Mouse (Mus musculus) liver, embryonic 12.5 days (tissue): ENCODE results near the gene Pole3. TPM values are rescaled to one million over a fixed set of nuclear protein-coding genes. Genes with fewer than 3 reads are reported as not detected.

Experiments
- ATAC-seq: fragments of 200-750 bp; cut with Nextera tagmentation; 2 replicates; pipeline ENCODE4 v1.8.0; 2017; ENCODE audit warnings: moderate number of reproducible peaks, mild to moderate bottlenecking, moderate library complexity
- H3K27ac ChIP-seq: fragments of 300-500 bp; sonication (generic); 2 replicates; pipeline ENCODE4 v1.5.1; 2016; ENCODE audit warnings: mild to moderate bottlenecking
- H3K27me3 ChIP-seq: fragments of 300-500 bp; sonication (generic); replicated peaks from 2 replicates; pipeline ENCODE4 v1.6.1; 2016; ENCODE audit warnings: mild to moderate bottlenecking, moderate library complexity
- H3K36me3 ChIP-seq: fragments of 300-500 bp; sonication (generic); 2 replicates; pipeline ENCODE4 v1.6.1; 2016; ENCODE audit warnings: mild to moderate bottlenecking, moderate library complexity
- H3K4me1 ChIP-seq: fragments of 300-500 bp; sonication (generic); 2 replicates; pipeline ENCODE4 v1.6.1; 2016
- H3K4me2 ChIP-seq: fragments of 300-500 bp; sonication (generic); 2 replicates; pipeline ENCODE4 v1.6.1; 2016; ENCODE audit warnings: mild to moderate bottlenecking, moderate library complexity
- H3K4me3 ChIP-seq: fragments of 300-500 bp; sonication (generic); 2 replicates; pipeline ENCODE4 v1.5.1; 2016; ENCODE audit warnings: mild to moderate bottlenecking, moderate library complexity
- H3K9ac ChIP-seq: fragments of 300-500 bp; sonication (generic); 2 replicates; pipeline ENCODE4 v1.6.1; 2016; ENCODE audit warnings: mild to moderate bottlenecking, moderate library complexity
- H3K9me3 ChIP-seq: fragments of 300-500 bp; sonication (generic); replicated peaks from 2 replicates; pipeline ENCODE4 v1.6.1; 2016; ENCODE audit warnings: mild to moderate bottlenecking, moderate library complexity
- WGBS: fragments of 180-500 bp; shearing (Covaris S2); methylation state at CpG from one replicate; pipeline ENCODE4 v1.1.7; 2016; ENCODE audit not compliant: insufficient replicate concordance; 5-methylcytosine and 5-hydroxymethylcytosine counted together
- polyA plus RNA-seq: library from polyadenylated mRNA; unstranded; fragments of >200 nt; fragmentation: Nextera tagmentation; extraction: Ambion mirVana; gene quantifications from 2 replicates; pipeline ENCODE4 v1.2.1, GENCODE M21; 2016

Gene Pole3
- polyA plus RNA-seq, 1 experiment from 2014 or later = 84.1 TPM

- Histone ChIP-seq H3K9me3 (no peaks in the 10 kb centered on the region), H3K4me3 (no peak overlapping the region), H3K27ac (no peak overlapping the region), H3K27me3 (no peaks in the 10 kb centered on the region), H3K9ac (no peak overlapping the region), H3K4me2 (no peak overlapping the region), H3K36me3 (no peaks in the 10 kb centered on the region), H3K4me1 (no peaks in the 10 kb centered on the region)
- ATAC-seq = no peak
Measured at GRCm38 (mm10) chr4:62544801-62545200, 19.9 kb upstream of the Pole3 start.

DNA sequence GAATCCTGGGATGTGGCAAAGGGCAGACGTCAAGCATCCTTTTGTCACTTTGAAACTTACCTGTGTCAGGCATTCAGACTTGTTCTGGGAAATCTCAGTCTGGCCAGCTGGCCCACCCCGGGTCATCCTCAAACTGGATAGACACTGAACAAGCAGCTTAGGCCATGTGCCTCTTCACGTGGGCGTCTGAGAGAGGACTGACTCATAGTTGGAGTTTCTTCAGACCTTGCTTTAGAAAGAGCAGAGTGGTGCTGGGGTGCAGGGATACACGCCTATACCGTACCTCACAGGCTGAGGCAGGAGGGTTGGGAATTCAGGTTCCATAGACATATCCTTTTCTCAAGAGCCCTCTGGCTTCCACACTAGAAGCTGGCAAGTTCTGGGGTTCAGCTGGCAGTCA is 18.9 kb upstream of the Pole3 start:
- no peak overlapping the region for H3K9ac ChIP-seq
- H3K27ac ChIP-seq = no peak overlapping the region
- no peaks in the 10 kb centered on the region for H3K9me3 ChIP-seq
- no peaks in the 10 kb centered on the region for H3K36me3 ChIP-seq
- no peak overlapping the region for H3K4me2 ChIP-seq
- ATAC-seq = no peak
- no peaks in the 10 kb centered on the region for H3K27me3 ChIP-seq
- 69% methylated on average over 6 of the region's 6 CpGs for WGBS
- H3K4me3 ChIP-seq = no peak overlapping the region
- no peaks in the 10 kb centered on the region for H3K4me1 ChIP-seq

DNA sequence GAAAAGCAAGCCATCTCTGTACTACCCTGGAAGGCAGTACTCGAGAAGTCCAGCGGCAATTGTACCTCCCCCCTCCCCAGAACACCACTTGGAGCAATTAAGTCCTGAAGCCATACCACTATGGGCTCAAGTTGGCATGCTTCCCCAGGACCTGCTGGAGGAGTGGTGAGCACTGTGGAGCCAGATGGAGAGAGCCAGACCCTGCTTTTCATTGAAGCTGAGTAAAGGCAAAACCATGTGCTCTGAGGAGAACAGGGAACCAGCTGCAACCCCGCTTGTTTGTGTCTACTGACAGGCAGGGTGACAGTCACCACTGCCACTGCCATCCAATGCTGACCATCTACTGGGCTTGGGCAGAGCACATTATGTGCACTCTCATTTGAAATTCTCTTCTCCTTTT is 16.9 kb upstream of the Pole3 start:
- no peak overlapping the region for H3K4me2 ChIP-seq
- no peaks in the 10 kb centered on the region for H3K4me1 ChIP-seq
- no peak for ATAC-seq
- H3K27ac ChIP-seq = no peak overlapping the region
- WGBS = 71% methylated on average over 3 of the region's 3 CpGs
- no peak overlapping the region for H3K9ac ChIP-seq
- no peaks in the 10 kb centered on the region for H3K36me3 ChIP-seq
- H3K4me3 ChIP-seq = no peak overlapping the region
- H3K27me3 ChIP-seq = no peaks in the 10 kb centered on the region
- H3K9me3 ChIP-seq = no peaks in the 10 kb centered on the region

DNA sequence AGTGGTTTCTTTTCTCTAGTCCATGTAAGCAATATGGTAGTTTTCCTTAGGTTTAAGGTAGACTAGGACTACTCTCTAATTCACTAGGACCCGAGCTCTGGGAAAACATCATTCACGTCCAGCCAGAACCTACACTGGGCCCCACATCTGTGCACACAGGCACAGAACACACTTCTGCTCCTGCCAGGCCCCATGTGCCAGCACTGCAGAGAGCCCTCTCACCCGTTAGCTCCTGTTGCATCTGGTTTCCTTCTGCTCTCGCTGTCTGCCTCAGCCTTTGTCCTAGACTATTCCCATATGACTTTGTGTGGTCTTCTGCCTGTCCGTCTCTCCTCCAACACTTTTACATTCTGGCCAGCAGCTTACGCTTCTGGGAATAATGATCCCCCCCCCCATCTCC is 8.9 kb upstream of the Pole3 start:
- no peak overlapping the region for H3K4me3 ChIP-seq
- no peak overlapping the region for H3K4me2 ChIP-seq
- ATAC-seq = no peak
- H3K27ac ChIP-seq = no peak overlapping the region
- no peak overlapping the region for H3K9ac ChIP-seq
- 72% methylated on average over 6 of the region's 6 CpGs for WGBS
- H3K27me3 ChIP-seq = no peaks in the 10 kb centered on the region; the same call in 1 of the 2 replicates
- peaks cover 15% of the 10 kb centered on the region for H3K4me1 ChIP-seq
- no peaks in the 10 kb centered on the region for H3K9me3 ChIP-seq
- no peaks in the 10 kb centered on the region for H3K36me3 ChIP-seq

- H3K4me2 ChIP-seq = no peak overlapping the region
- H3K4me3 ChIP-seq = no peak overlapping the region
- no peaks in the 10 kb centered on the region; the same call in 1 of the 2 replicates for H3K27me3 ChIP-seq
- no peak overlapping the region for H3K9ac ChIP-seq
- no peak overlapping the region for H3K27ac ChIP-seq
- peaks cover 14% of the 10 kb centered on the region for H3K36me3 ChIP-seq
- no peak for ATAC-seq
- H3K9me3 ChIP-seq = no peaks in the 10 kb centered on the region
- peaks cover 43% of the 10 kb centered on the region for H3K4me1 ChIP-seq
- WGBS = 58% methylated on average over 4 of the region's 4 CpGs
Measured at GRCm38 (mm10) chr4:62527655-62528054, 2.8 kb upstream of the Pole3 start.

DNA sequence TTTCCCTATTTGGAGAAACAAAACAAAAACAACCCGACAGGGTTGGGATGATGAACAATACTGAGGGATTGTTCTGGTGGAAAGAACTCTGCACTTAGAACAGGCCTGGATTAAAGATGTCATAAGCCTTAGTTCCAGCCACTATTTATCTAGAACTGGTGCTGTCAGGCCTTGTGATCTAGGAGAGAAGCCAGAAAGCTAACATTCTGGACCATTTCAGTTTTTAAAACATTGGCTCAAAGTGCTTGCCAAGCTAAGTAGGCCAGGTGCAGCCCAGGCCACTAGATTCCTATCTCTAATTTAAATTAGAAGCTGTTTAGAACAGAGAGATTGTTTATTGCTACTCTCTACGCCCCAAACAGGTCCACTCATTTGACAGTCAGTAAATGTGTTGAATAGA is 1.4 kb upstream of the Pole3 start:
- peaks cover 21% of the 10 kb centered on the region for H3K36me3 ChIP-seq
- H3K4me2 ChIP-seq = no peak overlapping the region
- no peak overlapping the region for H3K27ac ChIP-seq
- peaks cover 52% of the 10 kb centered on the region for H3K4me1 ChIP-seq
- H3K27me3 ChIP-seq = no peaks in the 10 kb centered on the region; the same call in 1 of the 2 replicates
- no peak for ATAC-seq
- no peaks in the 10 kb centered on the region for H3K9me3 ChIP-seq
- H3K4me3 ChIP-seq = no peak overlapping the region
- no peak overlapping the region for H3K9ac ChIP-seq
- WGBS = 40% methylated on average over 2 of the region's 2 CpGs

DNA sequence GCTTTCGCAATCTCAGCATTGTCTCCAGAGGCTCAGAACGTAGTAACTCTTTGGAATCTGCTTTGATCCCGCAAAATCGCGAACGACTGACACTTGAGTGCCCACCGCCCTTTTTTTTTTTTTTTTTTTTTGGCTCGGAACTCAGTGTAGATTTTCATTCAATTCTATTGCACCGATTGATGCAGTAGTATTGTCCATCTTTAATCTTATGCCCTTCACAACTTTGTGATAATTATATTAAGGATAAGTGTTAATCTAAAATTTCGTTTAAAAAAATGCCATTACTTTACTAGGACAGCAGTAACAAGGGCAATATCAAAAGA is 582 bp upstream of the Pole3 start:
- ATAC-seq = no peak
- Histone ChIP-seq H3K27me3 (no peaks in the 10 kb centered on the region; the same call in 1 of the 2 replicates), H3K9ac (no peak overlapping the region), H3K27ac (no peak overlapping the region; the same call in 1 of the 2 replicates), H3K9me3 (no peaks in the 10 kb centered on the region), H3K36me3 (peaks cover 21% of the 10 kb centered on the region), H3K4me2 (peak overlapping the region; percentile 80), H3K4me1 (peaks cover 51% of the 10 kb centered on the region), H3K4me3 (peak overlapping the region; percentile 96)
- WGBS = 2% methylated on average over 10 of the region's 10 CpGs

DNA sequence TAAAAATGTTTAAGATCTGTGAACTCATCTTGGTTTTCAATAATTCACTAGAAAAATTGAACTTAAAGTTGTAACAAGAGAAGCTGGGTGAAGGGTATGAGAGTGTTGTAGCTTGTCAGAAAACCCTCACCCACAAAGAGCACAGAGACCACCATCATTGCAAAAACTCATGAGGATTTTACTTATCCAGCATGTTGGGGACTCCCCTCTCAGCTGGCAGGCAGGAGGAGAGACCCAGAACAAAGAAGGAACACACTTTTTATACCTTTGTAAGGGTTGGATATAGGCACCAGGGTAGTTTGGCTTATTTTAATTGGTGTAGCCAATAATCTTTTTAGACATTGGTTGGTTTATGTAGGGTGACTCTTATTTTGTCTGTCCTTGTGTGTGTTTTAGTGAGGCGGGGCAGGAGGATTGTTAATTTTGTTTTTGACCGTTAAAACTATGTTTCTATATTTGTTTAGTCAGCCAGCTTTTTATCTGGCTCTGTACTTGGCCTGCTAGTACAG is 3.9 kb downstream of the Pole3 start:
- WGBS = 65% methylated on average over 2 of the region's 2 CpGs
- Histone ChIP-seq H3K4me3 (peak overlapping the region; percentile 74), H3K27me3 (no peaks in the 10 kb centered on the region), H3K4me1 (peaks cover 78% of the 10 kb centered on the region), H3K9me3 (no peaks in the 10 kb centered on the region), H3K4me2 (peak overlapping the region; percentile 89), H3K27ac (peak overlapping the region; percentile 99), H3K36me3 (peaks cover 22% of the 10 kb centered on the region), H3K9ac (peak overlapping the region; percentile 94)
- ATAC-seq = no peak

- peak; percentile 65 for ATAC-seq
- Histone ChIP-seq H3K9me3 (no peaks in the 10 kb centered on the region), H3K9ac (peak within 1 kb of the TSS; percentile 94), H3K4me2 (peak within 1 kb of the TSS; percentile 89), H3K36me3 (peaks cover 33% of the 10 kb centered on the region), H3K4me3 (peak within 1 kb of the TSS; percentile 74), H3K27ac (peak within 1 kb of the TSS; percentile 99), H3K27me3 (no peaks in the 10 kb centered on the region), H3K4me1 (peaks cover 84% of the 10 kb centered on the region)
- WGBS = under 1% methylated on average over 37 of the region's 37 CpGs
Measured at GRCm38 (mm10) chr4:62519849-62520233, 5.0 kb downstream of the Pole3 start, which contains the start of gene Alad. TSS of gene Alad (minus strand) at chr4:62519918.

- Histone ChIP-seq H3K4me2 (peak overlapping the region; percentile 89), H3K36me3 (peaks cover 37% of the 10 kb centered on the region), H3K4me1 (peaks cover 83% of the 10 kb centered on the region), H3K27me3 (no peaks in the 10 kb centered on the region), H3K9ac (peak overlapping the region; percentile 94), H3K9me3 (no peaks in the 10 kb centered on the region), H3K4me3 (peak overlapping the region; percentile 74), H3K27ac (peak overlapping the region; percentile 99)
- 2% methylated on average over 26 of the region's 26 CpGs for WGBS
- peak; percentile 16 for ATAC-seq
Measured at GRCm38 (mm10) chr4:62519122-62519848, 5.6 kb downstream of the Pole3 start.

- Histone ChIP-seq H3K4me2 (peak overlapping the region; percentile 89), H3K27ac (peak overlapping the region; percentile 99), H3K4me3 (peak overlapping the region; percentile 74), H3K4me1 (peaks cover 83% of the 10 kb centered on the region), H3K9me3 (no peaks in the 10 kb centered on the region), H3K36me3 (peaks cover 39% of the 10 kb centered on the region), H3K27me3 (no peaks in the 10 kb centered on the region), H3K9ac (peak overlapping the region; percentile 94)
- no peak for ATAC-seq
- 34% methylated on average over 13 of the region's 13 CpGs for whole genome bisulfite sequencing
Measured at GRCm38 (mm10) chr4:62518416-62519121, 6.3 kb downstream of the Pole3 start.
